Mouse (Mus musculus): Measurements from ENCODE around the gene Panx2.

Panx2 gene

GRCm38 (mm10) chr15:89059161-89059931 lies at the start of gene Panx2:
Gene Panx2, plus strand, starts transcription at chr15:89059734.
- no peak for DNase-seq (ENCODE audit: low spot score)

- DNase-seq (ENCODE audit: low spot score): no peak
Measured at GRCm38 (mm10) chr15:89016722-89017121, 42.8 kb upstream of the Panx2 start.

GRCm38 (mm10) chr15:89020085-89020484 lies 39.4 kb upstream of the Panx2 start:
- no peak for DNase-seq (ENCODE audit: low spot score)

GRCm38 (mm10) chr15:89020492-89020891 lies 39.0 kb upstream of the Panx2 start:
- no peak for DNase-seq (ENCODE audit: low spot score)

GRCm38 (mm10) chr15:89044381-89044780 lies 15.2 kb upstream of the Panx2 start:
- no peak for DNase-seq (ENCODE audit: low spot score)

GRCm38 (mm10) chr15:89046356-89046755 lies 13.2 kb upstream of the Panx2 start:
- DNase-seq (ENCODE audit: low spot score): no peak

- DNase-seq (ENCODE audit: low spot score): no peak
Measured at GRCm38 (mm10) chr15:89054666-89055065, 4.9 kb upstream of the Panx2 start.

- no peak for DNase-seq (ENCODE audit: low spot score)
Measured at GRCm38 (mm10) chr15:89058736-89059135, 798 bp upstream of the Panx2 start.

GRCm38 (mm10) chr15:89060032-89060681 lies 623 bp downstream of the Panx2 start:
- DNase-seq (ENCODE audit: low spot score): no peak

- DNase-seq (ENCODE audit: low spot score): no peak
Measured at GRCm38 (mm10) chr15:89060811-89061460, 1.4 kb downstream of the Panx2 start.

- no peak for DNase-seq (ENCODE audit: low spot score)
Measured at GRCm38 (mm10) chr15:89061761-89062517, 2.4 kb downstream of the Panx2 start.

GRCm38 (mm10) chr15:89062518-89062910 lies 3.0 kb downstream of the Panx2 start:
- no peak for DNase-seq (ENCODE audit: low spot score)

GRCm38 (mm10) chr15:89063001-89063400 lies 3.5 kb downstream of the Panx2 start:
- DNase-seq (ENCODE audit: low spot score): no peak

GRCm38 (mm10) chr15:89063536-89063935 lies 4.0 kb downstream of the Panx2 start:
- DNase-seq (ENCODE audit: low spot score): peak; percentile 83

GRCm38 (mm10) chr15:89064891-89065290 lies 5.4 kb downstream of the Panx2 start:
- no peak for DNase-seq (ENCODE audit: low spot score)

- no peak for DNase-seq (ENCODE audit: low spot score)
Measured at GRCm38 (mm10) chr15:89067609-89068008, 8.1 kb downstream of the Panx2 start.

- DNase-seq (ENCODE audit: low spot score): no peak
Measured at GRCm38 (mm10) chr15:89068226-89068625, 8.7 kb downstream of the Panx2 start.

- no peak for DNase-seq (ENCODE audit: low spot score)
Measured at GRCm38 (mm10) chr15:89069336-89069840, 9.9 kb downstream of the Panx2 start.

GRCm38 (mm10) chr15:89070606-89071005 lies 11.1 kb downstream of the Panx2 start:
- DNase-seq (ENCODE audit: low spot score): no peak

GRCm38 (mm10) chr15:89073993-89074603 lies 14.6 kb downstream of the Panx2 start:
- DNase-seq (ENCODE audit: low spot score): no peak

GRCm38 (mm10) chr15:89074613-89075477 lies 15.3 kb downstream of the Panx2 start, which contains the start of gene Trabd:
Gene Trabd, plus strand, starts transcription at chr15:89075124.
- no peak for DNase-seq (ENCODE audit: low spot score)
